Mouse (Mus musculus) thymus, postnatal 10 days (tissue): ENCODE data around the gene Csf2rb2.
"Not testable (repeated sequence)": the region's sequence is repeated elsewhere in the genome, so short reads cannot be mapped to it uniquely, and the experiment has no call there.

Experiments used
- DNase-seq, 2 experiments: peaks; one replicate each; pipeline ENCODE4 v3.0.0; 2021; ENCODE audit warnings: low spot score in 2 of 2

Csf2rb2 gene

DNA sequence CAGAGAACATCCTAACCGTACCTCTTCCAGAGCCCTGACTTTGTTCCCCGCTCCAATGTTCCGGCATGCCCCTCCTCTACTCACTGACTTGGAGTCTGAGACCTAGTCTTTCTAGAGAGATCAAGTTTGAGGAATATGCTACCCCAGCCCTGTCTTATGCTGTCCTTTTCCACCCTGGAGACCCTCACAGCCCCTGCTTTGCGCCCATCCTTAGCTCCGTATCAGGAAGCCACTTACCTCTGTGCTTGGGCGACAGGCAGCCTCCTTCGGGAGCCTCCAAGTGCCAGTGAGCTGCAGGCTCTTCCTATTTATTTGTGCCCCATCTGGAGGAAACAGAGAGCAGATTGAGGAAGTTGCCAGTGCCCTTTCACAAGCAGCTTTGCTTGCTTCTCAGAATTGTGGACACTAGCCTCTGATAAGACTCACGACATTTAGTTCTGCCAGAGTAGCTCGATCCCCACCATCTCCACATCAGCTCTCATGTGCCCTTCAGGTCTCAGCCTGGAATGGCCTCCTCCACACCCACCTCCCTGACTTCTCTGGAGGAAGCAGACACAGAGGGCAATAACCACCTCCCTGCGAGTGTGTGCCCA, at the start of gene Csf2rb2:
Gene Csf2rb2, minus strand, starts transcription at position 381 of the 593 bp plus-strand sequence.
- DNase-seq: no peak

- peak; percentile 8 to 55 for DNase-seq
Observed at GRCm38 (mm10) chr15:78354958-78355357, 49.4 kb upstream of the Csf2rb2 start.

DNA sequence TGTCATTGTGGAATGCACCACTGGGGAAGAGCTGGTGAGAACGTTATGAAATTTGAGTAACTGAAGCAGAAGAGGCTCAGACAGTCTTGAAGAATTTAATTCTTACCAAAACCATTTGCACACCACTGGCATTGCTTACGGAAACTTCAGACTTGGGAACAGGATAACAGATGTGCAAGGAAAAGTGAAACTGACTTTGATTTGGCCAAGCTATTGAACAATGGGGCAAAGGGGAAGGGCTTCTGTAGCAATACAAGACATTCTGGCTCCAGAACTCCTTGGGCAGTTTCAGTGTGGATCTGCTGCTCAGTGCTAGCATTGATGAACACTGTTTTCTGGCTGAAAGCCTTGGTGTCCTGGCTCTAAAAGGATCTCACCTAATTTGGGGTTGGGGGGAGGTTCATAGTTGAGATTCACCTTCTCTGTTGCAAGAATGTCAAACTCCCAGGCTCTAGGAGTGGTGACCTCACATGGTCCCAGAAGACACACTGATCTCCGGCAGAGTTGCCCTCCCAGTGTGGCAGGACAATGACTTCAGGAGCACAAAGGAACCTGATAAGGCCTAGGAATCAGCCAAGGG, 46.2 kb upstream of the Csf2rb2 start:
- no peak for DNase-seq

- no peak for DNase-seq
Observed at GRCm38 (mm10) chr15:78344567-78344966, 39.0 kb upstream of the Csf2rb2 start.

- DNase-seq: no peak
Observed at GRCm38 (mm10) chr15:78343683-78344082, 38.2 kb upstream of the Csf2rb2 start.

GRCm38 (mm10) chr15:78340919-78341318, 35.4 kb upstream of the Csf2rb2 start:
- DNase-seq: not testable (repeated sequence)

GRCm38 (mm10) chr15:78339627-78340423, 34.3 kb upstream of the Csf2rb2 start:
- peak in 1 of 2 experiments; percentile 47 for DNase-seq

DNA sequence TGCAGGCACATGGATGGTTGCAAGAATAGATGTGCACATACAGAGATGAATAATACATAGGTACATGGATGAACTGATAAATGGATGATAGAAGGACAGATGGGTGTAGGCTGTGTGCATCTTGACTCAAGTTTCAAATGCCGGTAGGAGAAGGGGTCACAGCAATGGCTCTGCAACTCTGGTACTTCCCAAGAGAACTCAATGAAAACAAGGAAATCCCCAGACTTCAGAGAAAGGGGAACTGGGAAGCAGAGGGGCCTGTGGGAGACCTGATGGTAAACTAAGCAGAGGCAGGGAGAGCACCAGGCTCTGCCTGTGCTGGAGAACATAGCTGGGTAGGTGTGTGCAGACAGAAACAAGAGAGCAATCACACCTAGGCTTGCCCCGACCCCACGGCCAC, 28.9 kb upstream of the Csf2rb2 start:
- DNase-seq: no peak

- peak; percentile 10 to 19 for DNase-seq
Observed at GRCm38 (mm10) chr15:78332981-78333380, 27.5 kb upstream of the Csf2rb2 start.

GRCm38 (mm10) chr15:78331523-78332340, 26.2 kb upstream of the Csf2rb2 start:
- DNase-seq: no peak

GRCm38 (mm10) chr15:78330706-78331105, 25.2 kb upstream of the Csf2rb2 start:
- no peak for DNase-seq

GRCm38 (mm10) chr15:78329972-78330371, 24.5 kb upstream of the Csf2rb2 start:
- not testable (repeated sequence) for DNase-seq

GRCm38 (mm10) chr15:78328520-78329097, 23.1 kb upstream of the Csf2rb2 start:
- no peak for DNase-seq

DNA sequence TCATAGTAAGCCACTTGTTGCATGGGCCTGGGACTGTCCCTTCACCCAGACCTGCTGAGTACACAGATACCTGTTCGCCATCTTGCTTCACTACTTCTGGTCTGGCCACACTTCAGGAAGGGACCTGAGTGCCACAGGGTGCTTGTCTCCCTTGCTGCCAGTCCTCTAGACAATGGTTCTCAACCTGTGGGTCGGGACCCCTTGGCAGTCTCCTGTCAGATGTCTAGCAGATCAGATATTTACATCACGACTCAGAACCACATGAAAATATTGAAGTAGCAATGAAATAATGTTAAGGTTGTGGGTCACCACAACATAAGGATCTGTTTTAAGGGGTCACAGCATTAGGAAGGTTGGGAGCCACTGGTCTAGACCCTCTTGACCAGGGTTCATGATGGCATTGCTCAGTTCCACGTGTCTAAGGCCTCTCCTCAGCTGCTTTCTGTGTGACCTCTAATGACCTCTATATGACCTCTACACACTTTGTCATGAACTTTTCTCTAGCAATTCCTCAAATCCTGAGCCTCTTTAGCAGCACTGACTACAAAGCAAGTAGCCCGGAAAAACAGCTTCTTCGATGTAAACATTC, 22.3 kb upstream of the Csf2rb2 start:
- DNase-seq: not testable (repeated sequence)

DNA sequence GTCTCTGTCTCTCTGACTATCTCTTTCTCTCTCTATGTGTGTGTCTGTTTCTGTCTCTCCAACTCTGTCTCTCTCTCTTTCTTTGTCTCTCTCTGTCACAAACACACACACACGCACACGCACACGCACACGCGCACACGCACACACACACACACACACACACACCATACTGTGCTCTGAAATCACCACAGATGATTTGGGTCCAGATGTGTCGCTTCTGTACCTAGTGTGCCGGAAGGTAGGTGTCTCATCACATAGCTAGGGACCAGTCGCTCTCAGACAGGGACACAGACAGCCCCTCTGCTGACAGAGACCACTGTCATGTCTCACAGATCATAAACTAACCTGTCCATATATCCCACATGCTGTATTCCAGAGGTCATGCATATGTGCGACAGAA, 21.2 kb upstream of the Csf2rb2 start:
- DNase-seq: no peak

DNA sequence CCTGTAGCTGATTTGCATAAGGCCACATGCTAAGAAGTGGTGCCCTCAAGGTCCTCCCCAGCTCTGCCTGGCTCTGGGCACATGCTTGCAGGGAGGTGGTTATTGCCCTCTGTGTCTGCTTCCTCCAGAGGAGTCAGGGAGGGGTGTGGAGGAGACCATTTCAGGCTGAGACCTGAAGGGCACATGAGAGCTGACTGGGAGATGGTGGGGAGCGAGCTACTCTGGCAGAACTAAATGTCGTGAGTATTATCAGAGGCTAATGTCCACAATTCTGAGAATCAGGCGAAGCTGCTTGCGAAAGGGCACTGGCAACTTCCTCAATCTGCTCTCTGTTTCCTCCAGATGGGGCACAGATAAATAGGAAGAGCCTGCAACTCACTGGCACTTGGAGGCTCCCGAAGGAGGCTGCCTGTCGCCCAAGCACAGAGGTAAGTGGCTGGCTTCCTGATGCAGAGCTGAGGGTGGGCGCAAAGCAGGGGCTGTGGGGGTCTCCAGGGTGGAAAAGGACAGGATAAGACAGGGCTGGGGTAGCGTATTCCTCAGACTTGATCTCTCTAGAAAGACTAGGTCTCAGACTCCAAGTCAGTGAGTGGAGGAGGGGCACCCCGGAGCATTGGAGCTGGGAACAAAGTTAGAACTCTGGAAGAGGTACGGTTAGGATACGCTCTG, 20.3 kb upstream of the Csf2rb2 start, which contains the start of gene Csf2rb:
Gene Csf2rb, plus strand, starts transcription at position 82 of the 669 bp plus-strand sequence.
- no peak for DNase-seq

- no peak for DNase-seq
Observed at GRCm38 (mm10) chr15:78324294-78324693, 18.8 kb upstream of the Csf2rb2 start.

DNA sequence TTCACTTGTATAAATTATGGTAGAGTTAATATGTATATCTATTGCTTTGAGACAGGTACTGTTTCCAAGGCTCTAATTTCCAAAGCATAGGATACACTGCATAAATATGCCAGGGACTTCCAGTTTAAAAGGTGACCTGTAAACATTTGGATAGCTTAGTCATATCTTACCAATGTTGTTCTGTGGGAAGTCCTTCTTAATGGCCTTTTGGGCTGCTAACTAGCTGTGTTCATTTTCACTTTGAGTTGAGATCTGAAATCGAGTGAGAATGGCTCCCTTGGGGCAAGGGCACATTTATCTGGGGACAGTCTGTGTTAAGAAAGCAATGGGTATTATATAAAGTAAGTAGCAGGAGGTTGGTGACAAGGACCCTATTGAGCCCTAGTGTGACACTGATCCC, 17.8 kb upstream of the Csf2rb2 start:
- no peak for DNase-seq

DNA sequence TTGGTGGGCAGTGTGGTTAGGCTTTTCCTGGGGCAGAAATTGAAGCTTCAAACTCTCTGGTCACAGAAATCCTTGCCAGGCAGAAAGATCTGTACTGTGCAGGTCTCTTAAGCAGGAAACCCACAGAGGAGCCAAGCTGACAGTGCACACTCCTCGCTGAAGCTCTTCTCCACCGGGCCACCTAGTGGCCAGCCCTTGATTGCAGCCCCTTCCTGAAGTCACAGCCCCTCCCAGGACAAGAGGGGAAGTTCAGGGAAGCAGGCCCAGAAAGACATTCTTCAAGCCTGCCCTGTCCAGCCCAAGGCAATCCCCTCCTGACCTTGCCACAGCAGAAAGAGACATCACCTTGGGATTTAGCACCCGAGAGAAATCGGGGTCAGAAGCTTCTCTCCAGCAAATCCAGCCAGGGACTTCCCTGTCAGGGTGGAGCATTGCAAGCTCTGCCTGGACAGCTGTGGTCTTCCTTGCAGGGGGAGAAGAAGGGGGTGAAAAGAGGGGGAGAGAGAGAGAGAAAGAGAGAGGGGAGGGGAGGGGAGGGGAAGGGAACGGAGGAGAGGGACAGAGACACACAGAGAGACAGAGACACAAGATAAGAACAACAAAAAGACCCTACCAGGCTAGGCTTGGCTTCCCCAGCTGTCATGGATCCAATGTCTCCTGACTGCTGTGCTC, 15.4 kb upstream of the Csf2rb2 start:
- DNase-seq: peak; percentile 25 to 56
